Mouse (Mus musculus) cerebellum, postnatal 25 days (tissue): Measurements from ENCODE around the gene Arnt2.

ENCODE experiments used
- DNase-seq, 2 experiments: peaks; one replicate each; pipeline ENCODE4 v3.0.0; 2021; ENCODE audit warnings: mixed read lengths in 2 of 2

The Arnt2 gene

DNA sequence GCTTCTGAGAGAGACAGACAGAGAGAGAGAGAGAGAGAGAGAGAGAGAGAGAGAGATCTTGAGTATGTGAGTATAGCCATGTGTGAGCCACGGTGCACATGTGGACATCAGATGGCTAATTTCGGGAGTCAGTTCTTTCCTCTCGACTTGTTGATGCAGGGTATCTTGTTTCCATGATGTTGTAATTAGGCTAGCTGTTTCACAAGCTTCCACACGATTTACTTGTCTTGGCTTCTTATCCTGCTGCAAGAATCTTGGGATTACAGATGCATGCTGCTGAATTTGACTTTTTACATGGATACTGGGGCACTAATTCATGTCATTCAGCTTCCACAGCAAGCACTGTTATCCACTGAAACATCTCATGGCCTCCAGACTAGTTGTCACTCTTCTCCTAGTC lies 178.6 kb downstream of the Arnt2 start:
- no peak for DNase-seq

DNA sequence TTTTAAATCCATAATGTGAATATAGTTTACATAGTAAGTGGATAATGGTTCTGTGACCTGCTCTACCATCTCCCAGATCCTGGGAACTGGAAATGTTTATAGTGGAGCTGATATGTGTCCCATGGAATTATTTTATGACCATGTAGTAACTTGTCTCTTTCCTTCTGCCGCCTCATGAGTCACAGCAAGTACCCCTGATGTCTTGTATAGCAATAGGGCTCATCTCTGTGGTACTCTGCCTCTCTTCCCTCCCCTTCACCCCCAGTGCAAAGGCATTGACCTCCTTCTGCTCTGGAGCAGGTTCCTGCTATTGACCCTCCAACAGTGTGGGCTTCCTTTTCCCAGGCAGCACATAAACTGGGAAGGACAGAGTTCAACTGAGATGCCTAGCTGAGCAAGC lies 182.3 kb downstream of the Arnt2 start:
- DNase-seq: no peak

- no peak for DNase-seq
Measured at GRCm38 (mm10) chr7:84226909-84227308, 183.1 kb downstream of the Arnt2 start.

- no peak for DNase-seq
Measured at GRCm38 (mm10) chr7:84212112-84212511, 197.9 kb downstream of the Arnt2 start.

- no peak for DNase-seq
Measured at GRCm38 (mm10) chr7:84210585-84211291, 199.2 kb downstream of the Arnt2 start.

- no peak for DNase-seq
Measured at GRCm38 (mm10) chr7:84203981-84204380, 206.0 kb downstream of the Arnt2 start.

DNA sequence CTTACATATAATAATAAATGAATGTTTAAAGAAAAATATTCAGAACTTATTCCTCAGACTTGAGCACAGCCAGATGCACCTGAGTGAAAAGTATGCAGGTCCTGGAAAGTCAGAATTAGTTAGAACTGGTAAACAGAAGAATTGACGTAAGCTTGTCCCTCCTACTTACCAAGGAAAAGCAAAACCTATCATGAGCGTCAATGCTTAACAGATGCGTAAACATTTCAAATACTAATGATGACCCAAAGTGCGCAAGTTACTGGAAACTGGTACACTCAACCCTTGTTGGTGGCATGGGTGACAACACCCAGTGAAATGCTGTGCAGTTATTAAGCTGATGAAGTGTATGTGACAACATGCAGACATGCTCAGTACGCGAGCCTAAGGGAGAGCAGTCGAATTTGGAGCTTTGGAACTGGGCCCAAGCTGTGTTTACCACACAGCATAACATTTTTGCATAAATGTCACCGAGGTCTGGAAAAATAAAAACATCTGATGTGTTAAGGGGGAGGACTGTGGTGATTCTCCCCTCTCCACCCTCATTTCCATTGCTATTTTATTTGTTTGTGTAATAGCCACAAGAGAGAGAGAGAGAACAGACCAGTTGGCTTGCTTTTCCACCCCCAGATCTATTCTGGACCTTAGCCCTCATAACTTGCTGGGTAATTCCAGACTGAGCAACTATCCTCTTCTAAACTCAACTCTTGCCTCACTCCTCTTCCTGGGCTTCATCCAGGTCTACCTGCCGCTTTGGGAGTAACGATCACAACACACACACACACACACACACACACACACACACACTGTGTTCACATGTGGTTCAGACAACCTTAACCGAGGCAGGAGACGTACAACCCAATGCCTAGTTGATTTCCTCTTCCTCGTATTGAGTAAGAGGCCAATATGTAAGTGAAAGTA lies 208.6 kb downstream of the Arnt2 start:
- DNase-seq: no peak

DNA sequence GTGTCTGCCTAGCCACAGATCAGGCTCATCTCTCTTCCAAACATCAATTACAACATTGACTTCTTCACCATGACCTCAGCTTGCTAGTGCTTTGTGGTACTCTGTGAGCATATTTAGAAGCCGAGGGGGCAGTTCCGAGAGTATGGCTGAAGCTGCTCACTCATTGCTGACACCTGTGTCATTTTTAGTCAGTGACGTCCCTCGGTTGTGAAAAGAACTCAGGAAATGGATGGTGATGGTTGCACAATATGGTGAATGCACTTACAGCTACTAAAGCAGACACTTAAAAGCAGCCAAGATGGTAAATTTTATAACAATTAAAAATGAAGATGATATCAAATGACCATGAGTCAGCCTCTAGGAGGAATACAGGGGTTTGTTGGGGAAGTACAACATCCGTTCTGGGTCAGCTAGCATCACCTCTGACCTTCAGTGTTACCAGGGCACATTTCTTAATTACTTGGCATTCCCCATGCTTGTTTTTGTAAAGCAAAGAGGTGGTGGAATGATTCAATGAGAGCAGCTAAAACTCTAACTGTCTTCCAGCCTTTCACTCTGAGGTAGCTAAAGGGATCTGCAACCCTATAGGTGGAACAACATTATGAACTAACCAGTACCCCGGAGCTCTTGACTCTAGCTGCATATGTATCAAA lies 212.6 kb downstream of the Arnt2 start:
- DNase-seq: no peak
